Mouse (Mus musculus) ES-Bruce4 (cell line): ENCODE results near the gene Tbc1d2b. TPM values are rescaled to one million over a fixed set of nuclear protein-coding genes. Genes with fewer than 3 reads are reported as not detected.

Experiments used
- H3K27ac ChIP-seq: 2 replicates; pipeline ENCODE4 v1.5.1; 2012; ENCODE audit warnings: low read length, inconsistent platforms; ENCODE audit not compliant: insufficient read depth
- H3K27me3 ChIP-seq: 2 replicates; pipeline ENCODE4 v1.6.1; 2012; ENCODE audit warnings: mild to moderate bottlenecking, low read length, inconsistent platforms; ENCODE audit not compliant: control insufficient read depth, poor library complexity, insufficient read depth, severe bottlenecking
- H3K36me3 ChIP-seq: 2 replicates; pipeline ENCODE4 v1.6.1; 2012; ENCODE audit warnings: inconsistent platforms, mild to moderate bottlenecking, low read length, moderate library complexity; ENCODE audit not compliant: control insufficient read depth, poor library complexity, insufficient read depth, severe bottlenecking
- H3K4me1 ChIP-seq: one replicate; pipeline ENCODE4 v1.8.1; 2011; ENCODE audit warnings: low read length; ENCODE audit not compliant: control insufficient read depth, insufficient read depth
- H3K4me3 ChIP-seq: 2 replicates; pipeline ENCODE4 v1.5.1; 2011; ENCODE audit warnings: low read depth, mild to moderate bottlenecking, low read length
- H3K9ac ChIP-seq: 2 replicates; pipeline ENCODE4 v1.6.1; 2012; ENCODE audit warnings: low read depth, mild to moderate bottlenecking, inconsistent platforms; ENCODE audit not compliant: poor library complexity, severe bottlenecking
- H3K9me3 ChIP-seq: replicated peaks from 2 replicates; pipeline ENCODE4 v1.6.1; 2012; ENCODE audit warnings: mild to moderate bottlenecking, low read length, inconsistent platforms; ENCODE audit not compliant: control insufficient read depth, poor library complexity, insufficient read depth, severe bottlenecking
- CTCF ChIP-seq: IDR thresholded peaks from one replicate; pipeline ENCODE4 v1.8.1; 2011; ENCODE audit warnings: low read depth, low read length
- EP300 ChIP-seq: IDR thresholded peaks from 2 replicates; pipeline ENCODE4 v1.6.1; 2011; ENCODE audit warnings: low read depth, low read length; ENCODE audit not compliant: insufficient read depth
- POLR2A ChIP-seq: IDR thresholded peaks from one replicate; pipeline ENCODE4 v1.8.1; 2011; ENCODE audit warnings: low read length; ENCODE audit not compliant: insufficient read depth
- polyA plus RNA-seq: library from polyadenylated mRNA; stranded (reverse); fragments of >200 nt; gene quantifications from 2 replicates; pipeline ENCODE4 v1.2.4, GENCODE M21; 2011; ENCODE audit warnings: low read depth; ENCODE audit not compliant: missing spikeins, insufficient read depth, insufficient read length

Tbc1d2b gene
- polyA plus RNA-seq, 1 experiment: 8.5 TPM

- H3K27ac ChIP-seq: no peak overlapping the region
- H3K27me3 ChIP-seq: no peaks in the 10 kb centered on the region
- H3K4me3 ChIP-seq: no peak overlapping the region
- H3K9ac ChIP-seq: no peak overlapping the region
- H3K9me3 ChIP-seq: no peaks in the 10 kb centered on the region
- no peak for TF ChIP-seq CTCF
- no peak for TF ChIP-seq EP300
- TF ChIP-seq POLR2A: no peak
- H3K36me3 ChIP-seq: no peaks in the 10 kb centered on the region
- peaks cover 2% of the 10 kb centered on the region for H3K4me1 ChIP-seq
Measured at GRCm38 (mm10) chr9:90262591-90263339, 7.8 kb downstream of the Tbc1d2b start.

GRCm38 (mm10) chr9:90262063-90262462, 8.5 kb downstream of the Tbc1d2b start:
- Histone ChIP-seq H3K27me3 (no peaks in the 10 kb centered on the region), H3K9me3 (no peaks in the 10 kb centered on the region), H3K4me1 (peaks cover 4% of the 10 kb centered on the region), H3K36me3 (no peaks in the 10 kb centered on the region), H3K27ac (no peak overlapping the region), H3K4me3 (no peak overlapping the region), H3K9ac (no peak overlapping the region)
- TF ChIP-seq POLR2A (no peak), CTCF (no peak), EP300 (no peak)

GRCm38 (mm10) chr9:90260600-90261375, 9.8 kb downstream of the Tbc1d2b start:
- TF ChIP-seq CTCF: no peak
- H3K9ac ChIP-seq: no peak overlapping the region
- H3K9me3 ChIP-seq: no peaks in the 10 kb centered on the region
- H3K27me3 ChIP-seq: no peaks in the 10 kb centered on the region
- H3K27ac ChIP-seq: no peak overlapping the region
- no peak overlapping the region for H3K4me3 ChIP-seq
- H3K4me1 ChIP-seq: peaks cover 4% of the 10 kb centered on the region
- no peaks in the 10 kb centered on the region for H3K36me3 ChIP-seq

- Histone ChIP-seq H3K4me3 (no peak overlapping the region), H3K4me1 (peaks cover 4% of the 10 kb centered on the region), H3K27ac (no peak overlapping the region), H3K9ac (no peak overlapping the region), H3K36me3 (no peaks in the 10 kb centered on the region), H3K27me3 (no peaks in the 10 kb centered on the region), H3K9me3 (no peaks in the 10 kb centered on the region)
- no peak for TF ChIP-seq POLR2A
Measured at GRCm38 (mm10) chr9:90260079-90260478, 10.5 kb downstream of the Tbc1d2b start.

GRCm38 (mm10) chr9:90259400-90259950, 11.1 kb downstream of the Tbc1d2b start:
- peaks cover 4% of the 10 kb centered on the region for H3K4me1 ChIP-seq
- no peaks in the 10 kb centered on the region for H3K36me3 ChIP-seq
- H3K4me3 ChIP-seq: no peak overlapping the region
- H3K27me3 ChIP-seq: no peaks in the 10 kb centered on the region
- TF ChIP-seq EP300 (no peak), CTCF (no peak), POLR2A (no peak)
- H3K27ac ChIP-seq: no peak overlapping the region
- no peak overlapping the region for H3K9ac ChIP-seq
- no peaks in the 10 kb centered on the region for H3K9me3 ChIP-seq
